Mouse (Mus musculus): Measurements from ENCODE around the gene D430041D05Rik.

GRCm38 (mm10) chr2:104378791-104379190 is 32.0 kb downstream of the D430041D05Rik start:
- TF ChIP-seq ZC3H11A (IDR thresholded peaks at IDR 0.05; ENCODE audit: borderline replicate concordance, low read depth, low read length) (no peak), ZNF384 (IDR thresholded peaks at IDR 0.05; ENCODE audit: low read depth, low read length) (no peak), HCFC1 (IDR thresholded peaks at IDR 0.05; ENCODE audit: borderline replicate concordance, insufficient read depth, low read length) (no peak), MAFK (IDR thresholded peaks at IDR 0.05; ENCODE audit: insufficient read depth, low read depth, low read length) (no peak)

Measured in ES-E14 (cell line).